ENCODE assay signal across 9 mouse cellular contexts in genomic region chr3:135469974-135470373, GRCm38 (mm10). TPM values are rescaled to one million over a fixed set of nuclear protein-coding genes. Genes with fewer than 3 reads are reported as not detected.
A peak's percentile ranks its signal among the peaks of the same experiment; 100 is the strongest.
DNase-seq lines count a peak whose midpoint lies in the region; ATAC-seq lines count a peak whose summit lies in the region.
"Had no signal": no experiment of that assay in that cellular context is flagged by ENCODE, and none has a peak within 500 bp of the region (broad histone marks: within the 10 kb centered on the region; RNA-seq: fewer than 3 reads in every experiment).

No protein-coding gene starts in this region.

- no peaks in the 10 kb centered on the region for H3K4me1 ChIP-seq in midbrain, embryonic 11.5 days (ENCODE audit: control insufficient read depth, insufficient read depth, low read length)
- H3K4me1 ChIP-seq in midbrain, embryonic 15.5 days: no peaks in the 10 kb centered on the region

- DNase-seq in midbrain, embryonic 11.5 days (ENCODE audit: low spot score, missing footprints): peak; percentile 86
- peak; percentile 71 for DNase-seq in cerebellum, adult 8-10 months
- peak; percentile 80 to 83 for DNase-seq in heart, postnatal 10 days
- DNase-seq in layer of hippocampus, adult 11-12 months (ENCODE audit: low spot score): peak; percentile 60
- DNase-seq in lung, postnatal 36 days: peak; percentile 81
- peak; percentile 57 for DNase-seq in telencephalon, adult 2 months (ENCODE audit: low read depth, low spot score)
- DNase-seq: liver, embryonic 13.5 days had no signal

- no peak overlapping the region for H3K27ac ChIP-seq in midbrain, embryonic 11.5 days (ENCODE audit: low read depth, low read length)
- H3K27ac ChIP-seq in midbrain, embryonic 15.5 days: no peak overlapping the region
- H3K27ac ChIP-seq: liver, embryonic 13.5 days had no signal

- no peak overlapping the region for H3K9ac ChIP-seq in midbrain, embryonic 11.5 days (ENCODE audit: low read length)
- no peak overlapping the region for H3K9ac ChIP-seq in midbrain, embryonic 15.5 days
- H3K9ac ChIP-seq: liver, embryonic 13.5 days had no signal

- 61% methylated on average over 4 of the region's 4 CpGs for WGBS in midbrain, embryonic 11.5 days
- 44% methylated on average over 4 of the region's 4 CpGs for WGBS in midbrain, embryonic 15.5 days

- ATAC-seq in midbrain, embryonic 11.5 days (ENCODE audit: low FRiP score): no peak
- ATAC-seq in midbrain, embryonic 15.5 days (replicated peaks): no peak; the same call in 1 of the 2 replicates
- no peak for ATAC-seq in activated CD4-positive, CD25-positive, alpha-beta regulatory T cell, adult 4 months

- intact Hi-C loops in heart, postnatal 10 days (cut with DNase I): no loop called here

- H3K4me3 ChIP-seq in midbrain, embryonic 11.5 days (ENCODE audit: low read depth, low read length): no peak overlapping the region
- no peak overlapping the region for H3K4me3 ChIP-seq in midbrain, embryonic 15.5 days
- H3K4me3 ChIP-seq: liver, embryonic 13.5 days had no signal

- no peak overlapping the region for H3K4me2 ChIP-seq in midbrain, embryonic 11.5 days
- H3K4me2 ChIP-seq in midbrain, embryonic 15.5 days: no peak overlapping the region
- H3K4me2 ChIP-seq: liver, embryonic 13.5 days had no signal

- H3K9me3 ChIP-seq in midbrain, embryonic 11.5 days (ENCODE audit: control insufficient read depth, low read length): no peaks in the 10 kb centered on the region
- H3K9me3 ChIP-seq in midbrain, embryonic 15.5 days: no peaks in the 10 kb centered on the region
- H3K9me3 ChIP-seq: liver, embryonic 13.5 days had no signal

- no peaks in the 10 kb centered on the region for H3K27me3 ChIP-seq in midbrain, embryonic 11.5 days (ENCODE audit: control insufficient read depth, insufficient read depth, low read length)
- H3K27me3 ChIP-seq in midbrain, embryonic 15.5 days (replicated peaks): no peaks in the 10 kb centered on the region
- H3K27me3 ChIP-seq: liver, embryonic 13.5 days had no signal

- H3K36me3 ChIP-seq in midbrain, embryonic 11.5 days (ENCODE audit: control insufficient read depth, insufficient read depth, low read length): no peaks in the 10 kb centered on the region
- 0 out of 2 replicates have a peak, but pooled peaks cover 4% of the 10 kb centered on the region for H3K36me3 ChIP-seq in midbrain, embryonic 15.5 days (replicated peaks)

RNA-seq across cellular contexts. Expression of gene Manba, which starts 15.4 kb away (rescaled TPM):
- 4.4 and 5.8 TPM in 2 replicates for polyA plus RNA-seq in midbrain, embryonic 11.5 days (2014; fragmentation: Nextera tagmentation; extraction: Ambion mirVana)
- polyA plus RNA-seq in midbrain, embryonic 15.5 days (2015; fragmentation: Nextera tagmentation; extraction: Ambion mirVana): 7.9 and 8.5 TPM in 2 replicates
- 10 to 100 TPM; 22.5 to 26.8 TPM for total RNA-seq in heart, postnatal 10 days (2021)
- polyA plus RNA-seq in activated CD4-positive, CD25-positive, alpha-beta regulatory T cell, adult 4 months (2017; shearing (Covaris generic)): 10 to 100 TPM; 16.9 to 20.9 TPM

RNA-seq across cellular contexts. Expression of gene Ube2d3, which starts 32.0 kb away (rescaled TPM):
- polyA plus RNA-seq in midbrain, embryonic 11.5 days (2014; fragmentation: Nextera tagmentation; extraction: Ambion mirVana): 693 and 733 TPM in 2 replicates
- polyA plus RNA-seq in midbrain, embryonic 15.5 days (2015; fragmentation: Nextera tagmentation; extraction: Ambion mirVana): 329 and 339 TPM in 2 replicates
- 100 to 1,000 TPM; 358 to 365 TPM for total RNA-seq in heart, postnatal 10 days (2021)
- polyA plus RNA-seq in activated CD4-positive, CD25-positive, alpha-beta regulatory T cell, adult 4 months (2017; shearing (Covaris generic)): 100 to 1,000 TPM; 387 to 403 TPM

RNA-seq across cellular contexts. Expression of gene Cisd2, which starts 46.2 kb away (rescaled TPM):
- polyA plus RNA-seq in midbrain, embryonic 11.5 days (2014; fragmentation: Nextera tagmentation; extraction: Ambion mirVana): 85.5 and 90.0 TPM in 2 replicates
- 67.2 and 72.0 TPM in 2 replicates for polyA plus RNA-seq in midbrain, embryonic 15.5 days (2015; fragmentation: Nextera tagmentation; extraction: Ambion mirVana)
- total RNA-seq in heart, postnatal 10 days (2021): 10 to 100 TPM; 38.5 to 41.7 TPM
- 10 to 100 TPM; 59.1 to 73.2 TPM for polyA plus RNA-seq in activated CD4-positive, CD25-positive, alpha-beta regulatory T cell, adult 4 months (2017; shearing (Covaris generic))
